Mouse (Mus musculus) gastrocnemius, postnatal 14 days (tissue): ENCODE data around the gene Capn11. TPM values are rescaled to one million over a fixed set of nuclear protein-coding genes. Genes with fewer than 3 reads are reported as not detected.

Experiments
- DNase-seq: peaks from one replicate; pipeline ENCODE4 v3.0.0; 2021; ENCODE audit warnings: mixed read lengths
- intact Hi-C: fragments of 180-260 bp; cut with DNase I; formaldehyde crosslinking; loops from one replicate; pipeline ENCODE4 v1.15.1; 2025; ENCODE audit warnings: low total_unique reads
- total RNA-seq, 2 experiments: library from RNA; stranded (reverse); gene quantifications; 2 replicates each; pipeline ENCODE4 v1.2.3; 2021

Capn11 gene
- total RNA-seq, 2 experiments from 2014 or later = 0.10 to 0.13 TPM

GRCm38 (mm10) chr17:45685171-45686092, 26.3 kb upstream of the Capn11 start:
- intact Hi-C loops = no loop called here
- DNase-seq = peak; percentile 61

DNA sequence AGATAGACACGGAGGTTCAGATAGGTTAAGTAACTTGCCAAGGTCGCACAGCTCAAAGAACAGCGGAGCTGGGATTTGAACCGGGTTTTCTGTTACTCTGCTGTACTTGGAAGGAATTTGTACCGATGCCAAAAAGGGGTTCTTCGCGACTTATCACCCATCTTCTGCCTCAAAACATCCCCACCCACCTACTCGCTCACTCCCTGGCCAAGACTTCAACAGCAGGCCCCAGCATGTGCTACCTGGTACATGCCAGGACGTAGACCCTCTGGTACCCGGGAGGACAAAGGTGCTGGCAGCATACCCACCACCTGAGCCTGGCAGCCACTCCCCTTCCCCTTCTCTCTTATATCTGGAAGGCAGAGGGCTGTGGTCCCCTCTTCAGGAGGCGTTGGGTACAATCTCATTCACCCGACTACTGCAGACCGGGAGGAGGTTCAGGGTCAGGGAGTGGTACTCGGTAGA, 25.6 kb upstream of the Capn11 start:
- DNase-seq = no peak
- intact Hi-C loops = no loop called here

DNA sequence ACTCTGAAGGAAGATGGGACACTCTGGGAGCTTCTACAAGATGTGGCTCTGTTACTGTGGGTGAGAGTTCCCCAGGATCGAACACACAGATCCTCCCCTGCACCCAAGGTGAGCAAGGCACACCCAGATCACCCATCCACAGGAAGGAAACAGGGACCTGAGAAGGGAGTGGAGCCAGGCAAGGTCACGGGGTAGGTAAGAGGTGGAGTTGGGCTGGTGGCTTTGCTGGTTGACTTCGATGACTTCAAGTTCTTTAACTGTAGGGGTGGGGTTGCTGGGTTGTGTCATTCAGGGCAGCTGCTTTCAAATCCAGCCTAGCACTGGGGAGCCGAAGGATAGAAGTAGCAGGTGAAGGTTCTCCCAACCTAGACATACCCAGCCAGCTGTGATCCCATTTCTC, 23.7 kb upstream of the Capn11 start:
- DNase-seq = no peak
- intact Hi-C loops = no loop called here

- no peak for DNase-seq
- intact Hi-C loops = no loop called here
Measured at GRCm38 (mm10) chr17:45681588-45681987, 22.5 kb upstream of the Capn11 start.

DNA sequence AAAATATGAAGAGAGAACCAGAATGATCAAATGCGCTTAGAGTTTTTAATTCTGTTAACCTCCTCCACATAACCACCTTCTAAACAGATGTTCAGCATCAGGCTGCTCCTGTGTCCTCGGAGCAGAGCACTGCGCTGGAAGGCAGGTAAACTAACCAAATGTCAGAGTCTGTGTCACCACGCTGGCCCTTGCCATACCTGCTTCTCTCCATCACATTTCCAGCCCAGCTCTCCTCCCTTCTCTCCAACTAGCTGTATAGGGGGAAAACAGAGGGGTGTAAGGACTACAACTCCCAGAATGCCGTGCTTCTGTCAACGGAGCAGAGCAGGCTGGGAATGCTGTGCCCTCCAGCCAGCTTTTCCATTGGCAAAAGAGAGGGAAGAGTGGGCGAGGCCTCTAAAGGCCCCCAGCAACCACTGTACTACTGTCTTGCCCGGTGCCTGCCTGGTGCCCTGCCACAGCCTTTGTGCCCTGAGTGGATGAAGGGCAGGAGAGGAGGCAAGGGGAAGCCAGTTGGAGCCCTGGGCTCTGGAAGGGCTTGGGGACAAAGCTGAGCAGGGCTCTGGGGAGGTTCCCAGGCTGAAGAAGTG, 21.4 kb upstream of the Capn11 start:
- intact Hi-C loops = no loop called here
- peak; percentile 45 for DNase-seq

DNA sequence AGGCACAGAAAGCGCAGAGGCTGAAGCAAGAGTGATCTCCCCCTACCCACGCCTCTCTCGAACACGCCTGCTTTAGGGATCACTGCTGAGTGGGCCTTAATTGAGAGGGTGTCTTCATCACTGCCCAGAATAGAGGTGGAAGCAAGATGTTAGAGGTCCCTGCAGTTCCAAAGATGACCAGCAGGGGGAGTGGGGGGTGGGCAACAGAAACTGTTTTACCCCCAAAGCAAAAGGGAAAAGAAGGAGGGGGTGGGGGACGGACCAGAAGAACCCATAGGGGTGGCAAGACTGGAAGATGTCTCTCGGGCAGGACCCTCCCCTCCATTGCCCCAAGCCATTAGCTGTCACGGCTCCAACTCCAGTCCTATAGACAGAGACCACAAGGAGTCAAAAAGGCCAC, 19.0 kb upstream of the Capn11 start:
- DNase-seq = peak; percentile 74
- intact Hi-C loops = loop anchor here (2.0 kb wide), 1 partner anchor 39 kb away; no protein-coding TSS in a partner anchor

- DNase-seq = no peak
- intact Hi-C loops = no loop called here
Measured at GRCm38 (mm10) chr17:45672598-45672997, 13.5 kb upstream of the Capn11 start.

DNA sequence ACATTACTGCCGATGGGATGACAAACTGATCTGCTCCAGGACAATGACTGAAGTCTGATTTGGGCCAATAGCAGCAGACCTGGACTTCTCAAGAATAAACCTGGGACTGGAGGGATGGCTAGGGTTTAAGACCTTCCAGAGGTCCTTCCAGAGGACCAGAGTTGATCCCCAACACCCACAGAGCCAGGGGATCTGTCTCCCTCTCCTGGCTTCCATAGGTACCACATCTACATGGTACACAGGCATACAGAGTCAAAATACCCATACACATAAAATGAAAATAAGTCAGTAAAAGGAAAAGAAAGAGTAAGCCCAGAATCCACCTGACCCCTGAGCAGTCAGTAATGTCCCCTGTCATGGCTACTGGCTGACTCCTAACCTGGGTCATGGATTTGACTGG, 12.7 kb upstream of the Capn11 start:
- DNase-seq = no peak
- intact Hi-C loops = no loop called here

GRCm38 (mm10) chr17:45667986-45668385, 8.9 kb upstream of the Capn11 start:
- DNase-seq = no peak
- intact Hi-C loops = no loop called here

DNA sequence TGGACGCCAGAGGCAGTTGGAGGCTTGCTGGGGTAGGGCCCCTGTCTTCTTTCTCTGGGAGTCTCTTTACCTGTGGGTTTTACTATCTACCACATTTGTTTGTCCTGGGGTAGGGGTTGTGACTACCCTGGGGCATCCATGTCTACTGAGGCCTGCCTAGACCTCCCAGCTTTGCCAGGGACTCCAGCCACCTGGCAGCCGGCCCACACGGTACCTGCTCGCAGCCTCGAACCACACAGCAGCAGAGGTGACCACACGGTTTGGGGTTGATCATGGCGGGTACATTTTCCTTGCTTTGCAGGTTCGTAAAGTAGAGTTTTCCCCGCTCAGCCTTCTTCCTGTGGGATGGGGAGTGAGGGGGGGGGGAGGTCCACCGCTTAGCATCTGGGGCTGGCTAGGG, 8.4 kb upstream of the Capn11 start:
- intact Hi-C loops = no loop called here
- DNase-seq = no peak

- DNase-seq = no peak
- intact Hi-C loops = no loop called here
Measured at GRCm38 (mm10) chr17:45666091-45666490, 7.0 kb upstream of the Capn11 start.

DNA sequence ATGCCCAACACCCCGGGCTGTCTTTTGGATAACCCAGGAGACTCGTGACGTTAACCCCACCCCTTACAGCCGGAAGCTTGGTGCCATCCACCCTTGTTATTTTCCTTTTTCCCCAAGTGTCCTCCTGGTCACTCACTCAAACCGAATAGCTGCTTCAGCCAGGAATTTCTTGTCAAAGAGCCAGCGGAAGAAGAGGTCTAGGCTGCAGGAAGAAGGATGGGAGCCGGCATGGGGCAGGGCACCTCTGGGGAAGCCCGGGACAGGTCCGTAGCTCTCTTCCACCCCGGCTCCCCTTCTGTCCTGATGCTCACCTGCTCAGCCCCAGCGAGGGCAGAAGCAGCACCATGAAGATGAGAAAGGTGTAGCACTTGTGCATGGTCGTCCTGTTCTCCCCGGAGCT, 5.5 kb upstream of the Capn11 start:
- intact Hi-C loops = no loop called here
- no peak for DNase-seq

- peak; percentile 75 for DNase-seq
- intact Hi-C loops = no loop called here
Measured at GRCm38 (mm10) chr17:45663106-45663919, 4.2 kb upstream of the Capn11 start.

DNA sequence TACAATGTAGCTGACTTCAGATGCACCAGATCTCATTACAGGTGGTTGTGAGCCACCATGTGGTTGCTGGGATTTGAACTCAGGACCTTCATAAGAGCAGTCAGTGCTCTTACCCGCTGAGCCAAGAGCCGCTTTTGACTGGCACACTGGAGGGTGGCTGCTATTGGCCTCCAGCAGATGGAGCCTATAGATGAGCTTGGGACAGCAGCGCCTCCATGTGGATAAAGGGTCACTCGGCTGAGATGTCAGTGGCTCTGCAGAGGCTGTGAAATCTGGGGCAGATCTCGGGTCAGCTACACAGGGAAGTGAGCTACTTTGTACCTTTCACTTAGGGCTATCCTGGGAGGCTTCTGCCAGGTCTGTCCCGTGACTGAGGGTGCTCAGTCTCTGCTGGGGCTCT, 3.3 kb downstream of the Capn11 start:
- intact Hi-C loops = no loop called here

DNA sequence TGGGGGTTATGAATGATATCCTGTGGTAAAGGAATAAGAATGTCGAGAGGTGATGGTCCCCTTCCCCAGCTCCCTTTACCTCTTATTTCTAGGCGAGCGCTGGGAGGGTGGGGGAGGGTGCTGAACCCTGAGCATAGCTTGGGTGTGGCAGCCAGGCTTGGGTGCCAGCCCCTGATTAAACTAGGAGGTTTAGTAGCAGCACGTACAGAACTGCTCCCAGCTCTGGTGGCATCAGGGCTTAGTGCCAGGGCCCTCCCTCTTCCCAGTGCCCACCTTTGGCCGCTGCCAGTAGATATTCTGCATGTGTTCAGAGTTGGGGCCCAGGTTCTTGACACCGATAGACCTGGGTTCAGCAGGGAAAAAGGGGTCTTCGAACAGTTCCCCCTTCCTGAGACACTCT, 5.9 kb downstream of the Capn11 start:
- intact Hi-C loops = no loop called here
- DNase-seq = no peak

More for the DNA sequence above, 3.3 kb downstream of the Capn11 start:
- DNase-seq = no peak

DNA sequence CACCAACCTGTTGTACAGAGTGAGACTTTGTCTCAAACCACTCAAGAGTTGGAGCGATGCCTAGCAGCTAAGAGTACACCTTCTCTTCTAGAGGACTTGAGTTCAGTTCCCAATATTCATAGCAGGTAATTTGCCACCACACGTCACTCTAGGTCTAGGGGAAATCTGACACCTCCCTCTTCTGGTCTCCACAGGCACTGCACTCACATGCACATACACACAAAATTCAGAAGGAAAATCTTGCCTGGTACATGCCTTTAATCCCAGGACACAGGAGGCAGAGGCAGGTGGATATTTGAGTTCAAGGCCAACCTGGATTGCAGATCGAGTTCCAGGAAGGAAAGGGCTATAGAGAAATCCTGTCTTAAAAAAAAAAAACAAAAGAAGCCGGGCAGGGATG, 14.9 kb downstream of the Capn11 start:
- DNase-seq = no peak
- intact Hi-C loops = no loop called here

GRCm38 (mm10) chr17:45642701-45643100, 16.4 kb downstream of the Capn11 start:
- DNase-seq = peak; percentile 74
- intact Hi-C loops = loop anchor here (2.0 kb wide), 1 partner anchor 62 kb away; no protein-coding TSS in a partner anchor

GRCm38 (mm10) chr17:45641981-45642380, 17.1 kb downstream of the Capn11 start:
- intact Hi-C loops = loop anchor here (2.0 kb wide), 1 partner anchor 61 kb away; no protein-coding TSS in a partner anchor
- no peak for DNase-seq

- intact Hi-C loops = loop anchor here (5.0 kb wide), 1 partner anchor 1826 kb away; no protein-coding TSS in a partner anchor
- no peak for DNase-seq
Measured at GRCm38 (mm10) chr17:45638596-45639295, 20.4 kb downstream of the Capn11 start.
